Mouse (Mus musculus) right cerebral cortex, postnatal 14 days (tissue): ENCODE results near the gene Ptp4a2.
"Not testable (repeated sequence)": the region's sequence is repeated elsewhere in the genome, so short reads cannot be mapped to it uniquely, and the experiment has no call there.

Experiments
- DNase-seq: peaks from one replicate; pipeline ENCODE4 v3.0.0; 2022

The Ptp4a2 gene

DNA sequence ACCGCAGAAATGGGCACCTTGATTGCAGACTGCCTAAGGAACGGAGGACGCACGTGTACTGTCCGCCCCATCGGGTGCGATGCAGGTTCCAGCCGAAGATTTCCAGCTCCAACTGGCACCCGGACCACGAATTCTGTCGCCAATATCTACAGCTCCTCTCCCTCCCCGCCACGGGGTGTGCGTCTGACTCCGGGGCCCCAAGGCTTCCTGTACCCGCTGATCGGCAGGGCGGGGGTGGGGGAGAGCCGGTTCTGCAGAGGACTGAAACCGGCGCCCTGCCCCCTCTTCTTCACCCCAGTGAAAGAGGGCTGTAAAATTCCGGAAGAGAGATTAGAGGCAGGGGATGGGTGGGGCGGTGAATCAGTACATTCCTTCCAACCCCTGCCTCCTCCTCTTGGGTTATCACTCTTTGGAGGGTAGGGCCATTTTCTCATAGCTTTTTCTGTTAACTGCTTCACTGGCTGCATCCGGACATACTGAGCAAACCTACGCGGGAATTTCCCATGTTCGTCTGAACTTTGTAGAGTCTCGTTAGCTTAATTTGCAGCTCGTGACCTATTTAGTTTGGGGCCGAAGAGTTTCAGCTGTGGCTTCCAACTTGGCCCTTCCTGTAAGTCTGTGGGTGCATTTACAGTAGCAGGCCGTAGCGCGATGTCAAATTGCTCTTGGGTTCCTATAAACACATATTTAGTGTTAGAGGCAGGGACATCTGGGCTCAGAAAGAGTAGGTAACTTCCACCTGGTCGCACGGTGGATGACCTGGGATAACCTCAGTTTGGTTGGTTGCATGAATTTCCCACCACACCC lies at the start of gene Ptp4a2:
Gene Ptp4a2, plus strand, starts transcription at position 422 of the 807 bp plus-strand sequence.
- peak; percentile 25 for DNase-seq

DNA sequence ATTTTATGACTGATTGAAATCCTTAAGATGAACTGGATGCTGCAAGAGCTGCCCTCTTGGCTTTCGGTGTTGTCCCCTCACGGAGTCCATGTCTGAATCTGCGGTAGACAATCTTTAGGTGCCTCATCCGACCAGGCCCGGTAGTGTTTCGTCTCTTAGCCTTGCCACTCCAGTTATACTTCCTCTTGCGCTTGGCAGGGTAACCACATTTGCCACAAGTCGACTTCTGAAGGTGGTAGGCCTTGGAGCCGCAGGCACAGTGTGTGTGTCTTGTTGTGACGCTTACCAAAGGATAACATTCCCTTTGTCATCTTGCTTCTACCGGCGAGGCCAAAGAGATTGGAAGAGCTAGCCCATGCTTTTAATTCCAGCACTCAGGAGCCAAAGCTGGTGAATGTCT lies 49.4 kb upstream of the Ptp4a2 start:
- DNase-seq: no peak

DNA sequence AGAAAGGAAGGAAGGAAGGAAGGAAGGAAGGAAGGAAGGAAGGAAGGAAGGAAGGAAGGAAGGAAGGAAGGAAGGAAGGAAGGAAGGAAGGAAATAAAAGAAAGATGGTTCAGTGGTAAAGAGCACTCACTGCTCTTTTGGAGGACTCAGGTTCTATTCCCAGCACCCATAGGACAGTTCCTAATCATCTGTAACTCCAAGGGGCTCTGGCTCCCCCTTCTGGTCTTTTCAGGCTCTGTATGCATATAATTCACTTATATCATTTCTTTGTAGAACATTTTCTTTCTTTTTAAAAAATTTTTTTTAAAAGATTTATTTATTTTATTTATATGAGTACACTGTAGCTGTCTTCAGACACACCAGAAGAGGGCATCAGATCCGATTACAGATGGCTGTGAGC lies 48.5 kb upstream of the Ptp4a2 start:
- not testable (repeated sequence) for DNase-seq

DNA sequence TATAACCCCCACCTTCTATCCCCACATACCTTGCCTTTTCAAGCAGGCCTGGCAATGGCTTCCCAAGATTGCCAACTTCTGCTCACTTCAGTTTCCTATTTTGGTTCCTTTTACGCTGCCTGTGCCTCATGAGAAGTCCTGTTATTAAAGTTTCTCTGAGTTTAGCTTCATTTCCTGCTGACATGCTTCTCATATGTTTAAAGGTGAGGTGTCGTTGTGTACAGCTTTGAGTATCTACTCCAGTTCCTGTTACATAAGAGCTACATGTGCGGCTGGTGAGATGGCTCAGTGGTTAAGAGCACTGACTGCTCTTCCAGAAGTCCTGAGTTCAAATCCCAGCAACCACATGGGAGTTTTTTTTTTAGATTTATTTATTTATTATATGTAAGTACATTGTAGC lies 45.7 kb upstream of the Ptp4a2 start:
- no peak for DNase-seq

DNA sequence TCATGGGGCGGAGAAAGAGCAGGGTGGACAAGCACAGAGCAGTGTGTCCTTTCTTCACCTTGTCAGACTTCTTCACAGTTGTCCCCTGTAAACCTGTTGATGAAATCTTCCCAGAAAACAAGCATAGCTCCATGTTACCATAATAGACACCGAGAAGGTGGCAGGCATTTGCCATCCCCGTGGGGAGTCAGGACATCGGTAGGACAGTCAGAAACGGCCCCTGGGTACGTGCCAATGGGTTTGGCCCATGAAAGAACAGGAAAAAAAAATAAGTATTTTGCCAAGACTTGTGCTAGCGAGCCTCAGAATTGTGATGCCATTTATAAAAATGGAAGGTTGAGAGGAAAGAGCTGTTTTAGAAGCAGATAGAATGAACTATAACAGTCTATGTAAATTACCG lies 43.2 kb upstream of the Ptp4a2 start:
- no peak for DNase-seq

DNA sequence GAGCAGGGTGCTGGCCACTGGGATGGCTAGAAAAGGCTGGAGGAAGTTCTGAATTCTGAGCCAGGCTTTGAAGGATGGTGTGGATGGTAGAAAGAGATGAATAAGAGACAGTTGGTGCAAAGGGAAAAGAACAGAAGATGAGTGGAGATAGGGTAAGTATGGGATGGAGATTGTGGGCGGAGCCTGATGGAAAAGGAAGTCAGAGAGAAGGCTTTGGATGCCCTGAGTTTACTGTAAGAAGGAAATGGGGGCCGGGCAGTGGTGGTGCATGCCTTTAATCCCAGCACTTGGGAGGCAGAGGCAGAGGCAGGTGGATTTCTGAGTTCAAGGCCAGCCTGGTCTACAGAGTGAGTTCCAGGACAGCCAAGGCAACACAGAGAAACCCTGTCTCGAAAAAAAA lies 42.3 kb upstream of the Ptp4a2 start:
- not testable (repeated sequence) for DNase-seq

DNA sequence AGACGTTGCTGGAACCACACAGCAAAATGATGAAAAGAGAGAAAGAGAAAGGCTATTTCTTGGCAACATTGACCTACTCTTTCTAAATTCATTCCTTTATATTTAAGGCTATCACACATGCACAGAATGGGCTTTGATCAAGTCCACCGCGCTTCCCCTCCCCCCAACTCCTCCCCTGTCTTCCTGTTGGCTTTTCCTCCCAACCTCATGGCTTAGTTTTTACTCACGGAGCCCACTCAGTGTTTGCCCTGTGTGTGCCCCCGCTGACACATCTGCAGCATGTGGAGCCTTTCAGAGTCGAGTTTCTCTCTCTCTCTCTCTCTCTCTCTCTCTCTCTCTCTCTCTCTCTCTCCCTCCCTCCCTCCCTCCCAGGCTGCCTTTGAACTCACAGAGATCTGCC lies 40.4 kb upstream of the Ptp4a2 start:
- DNase-seq: no peak

DNA sequence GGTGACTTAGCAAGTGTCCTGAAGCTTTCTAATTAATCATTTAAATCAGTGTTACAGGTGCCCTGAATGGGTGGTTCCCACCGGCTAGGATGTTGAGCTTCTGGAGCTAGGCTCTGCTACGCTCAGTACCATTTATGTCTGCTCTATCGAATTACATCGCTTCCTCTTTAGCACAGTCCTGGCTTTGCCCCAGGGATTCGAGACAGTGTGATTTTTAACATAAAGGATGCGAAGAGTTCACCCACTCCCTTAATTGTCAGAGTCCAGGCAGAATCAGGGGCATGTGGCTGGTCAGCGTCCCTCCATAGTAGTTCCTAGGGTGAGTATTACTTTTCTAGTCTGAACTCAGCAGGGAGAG lies 39.7 kb upstream of the Ptp4a2 start:
- DNase-seq: no peak

DNA sequence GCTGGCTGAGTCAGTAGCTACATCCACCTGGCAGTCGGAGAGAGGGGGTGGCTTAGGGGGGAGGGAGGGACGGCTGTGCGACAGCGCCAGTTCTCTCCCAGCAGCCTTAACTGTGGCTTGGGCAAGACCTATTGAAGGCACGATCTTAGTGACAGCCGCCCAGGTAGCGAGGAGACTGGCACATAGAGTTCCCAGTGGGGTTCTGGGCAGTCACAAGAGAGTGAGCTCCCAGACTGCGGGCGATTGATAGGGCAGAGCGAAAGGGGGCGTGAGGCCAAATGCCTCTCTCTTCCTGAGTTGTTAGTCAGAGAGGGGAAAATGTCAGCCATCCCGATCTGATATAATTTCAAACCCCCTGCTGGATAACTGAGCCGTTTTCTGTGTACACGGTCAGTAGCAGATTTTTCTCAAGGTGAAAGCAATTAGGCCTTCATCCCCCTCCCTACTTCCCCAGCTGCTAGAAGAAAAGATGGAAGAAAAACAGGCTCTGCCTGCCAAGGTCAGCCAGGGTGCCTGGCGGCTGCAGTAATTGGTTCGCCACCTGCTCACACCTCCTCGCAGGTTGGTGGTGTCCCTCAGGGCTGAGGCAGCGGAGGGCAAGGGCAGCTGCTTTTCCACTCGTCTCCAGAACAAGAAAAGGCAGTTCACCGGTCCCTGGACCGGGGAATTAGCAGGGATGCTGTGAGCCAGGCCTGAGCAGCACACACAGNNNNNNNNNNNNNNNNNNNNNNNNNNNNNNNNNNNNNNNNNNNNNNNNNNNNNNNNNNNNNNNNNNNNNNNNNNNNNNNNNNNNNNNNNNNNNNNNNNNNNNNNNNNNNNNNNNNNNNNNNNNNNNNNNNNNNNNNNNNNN lies 39.1 kb upstream of the Ptp4a2 start:
- no peak for DNase-seq

DNA sequence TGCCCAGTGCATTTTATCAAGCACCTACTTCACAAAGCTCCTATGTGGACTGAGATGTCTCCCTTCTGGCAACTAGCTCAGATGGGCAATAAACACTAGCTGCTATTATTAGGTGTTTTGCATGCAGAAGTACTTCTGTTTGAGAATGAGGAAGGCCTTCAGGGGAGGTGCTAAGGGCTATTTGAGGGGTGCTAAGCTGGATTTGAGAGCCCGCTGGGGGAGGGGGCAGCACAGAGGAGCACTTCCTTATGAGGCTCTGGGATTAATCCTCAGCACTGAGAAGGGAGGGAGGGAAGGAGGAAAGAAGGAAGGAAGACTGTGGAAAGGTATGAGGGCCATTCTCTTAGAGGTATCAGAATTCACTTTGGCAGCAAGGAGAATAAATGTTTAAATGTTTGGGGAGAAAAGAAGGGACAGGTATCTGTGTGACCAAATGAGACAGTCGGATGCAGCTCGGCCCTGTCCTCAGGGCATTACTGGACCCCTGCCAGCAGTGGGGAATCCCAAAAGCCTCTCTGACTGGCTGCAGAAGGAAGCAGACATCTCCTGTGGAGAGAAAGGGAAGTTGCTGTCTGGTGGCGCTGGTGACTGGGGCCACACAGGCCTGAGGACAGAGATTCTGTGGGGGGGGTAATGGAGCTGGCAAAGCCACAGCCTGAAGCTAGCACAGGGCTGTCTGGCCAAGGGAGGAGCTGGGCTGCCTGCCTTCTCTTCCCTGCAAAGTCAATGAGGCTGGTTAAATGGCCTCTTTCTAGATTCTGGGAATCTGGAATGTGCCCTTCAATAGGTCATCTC lies 28.9 kb upstream of the Ptp4a2 start:
- DNase-seq: peak; percentile 70

DNA sequence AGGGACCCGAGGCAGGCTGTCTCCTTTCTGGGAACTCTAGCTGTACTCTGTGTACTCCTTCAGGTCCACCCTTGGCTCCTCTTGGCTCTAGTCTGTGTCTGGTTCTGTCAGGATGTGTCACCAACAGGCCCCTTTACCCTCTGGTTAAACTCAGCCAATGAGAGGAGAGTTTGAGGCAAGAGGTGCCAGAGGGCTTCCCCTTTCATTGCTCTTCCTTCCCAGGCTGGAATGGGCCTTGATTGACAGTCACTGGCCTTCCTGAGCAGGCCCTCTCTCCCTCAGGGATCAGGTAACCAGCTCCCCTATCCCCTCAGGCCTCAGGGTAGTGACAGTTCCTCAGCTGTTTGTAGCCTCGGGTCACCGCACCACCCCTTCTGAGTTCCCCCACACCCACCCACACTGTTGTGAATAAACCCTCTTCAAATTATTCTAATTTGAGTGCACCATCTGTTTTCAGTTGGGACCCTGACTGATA lies 28.1 kb upstream of the Ptp4a2 start:
- DNase-seq: no peak

DNA sequence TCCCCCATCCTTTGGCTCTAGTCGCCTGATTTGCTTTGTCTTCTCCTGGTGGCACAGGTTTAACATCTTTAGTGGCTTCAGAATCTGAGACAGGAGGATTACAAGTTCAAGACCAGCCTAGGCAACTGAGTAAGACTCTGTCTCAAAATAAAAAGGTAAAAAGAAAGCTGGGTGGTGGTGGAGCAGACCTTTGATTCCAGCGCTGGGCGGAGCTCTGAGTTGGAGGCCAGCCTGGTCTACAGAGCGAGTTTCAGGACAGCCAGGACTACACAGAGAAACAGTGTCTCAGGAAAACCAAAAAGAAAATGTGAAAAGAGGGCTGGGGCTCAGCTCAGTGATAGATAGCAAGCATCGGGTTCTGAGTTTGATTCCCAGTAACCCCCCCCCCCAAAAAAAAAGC lies 27.5 kb upstream of the Ptp4a2 start:
- DNase-seq: no peak

DNA sequence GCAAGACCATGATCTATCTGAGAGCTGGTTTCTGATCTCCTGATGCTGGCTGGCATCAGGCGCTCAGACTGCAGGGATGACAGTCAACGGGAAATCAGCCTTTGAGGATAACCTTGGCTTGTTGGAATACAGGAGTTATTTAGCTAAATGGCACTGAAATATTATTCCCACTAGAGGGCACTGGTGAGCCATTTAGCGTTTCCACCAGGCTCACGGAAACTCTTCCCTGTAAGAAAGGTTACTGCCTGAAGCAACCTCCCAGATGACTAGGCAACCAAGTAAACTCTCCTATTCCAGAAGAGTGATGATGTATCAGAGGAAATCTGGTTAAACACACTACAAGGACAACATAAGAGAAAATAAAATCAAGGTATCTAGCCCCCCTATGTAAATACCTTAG lies 25.8 kb upstream of the Ptp4a2 start:
- no peak for DNase-seq

DNA sequence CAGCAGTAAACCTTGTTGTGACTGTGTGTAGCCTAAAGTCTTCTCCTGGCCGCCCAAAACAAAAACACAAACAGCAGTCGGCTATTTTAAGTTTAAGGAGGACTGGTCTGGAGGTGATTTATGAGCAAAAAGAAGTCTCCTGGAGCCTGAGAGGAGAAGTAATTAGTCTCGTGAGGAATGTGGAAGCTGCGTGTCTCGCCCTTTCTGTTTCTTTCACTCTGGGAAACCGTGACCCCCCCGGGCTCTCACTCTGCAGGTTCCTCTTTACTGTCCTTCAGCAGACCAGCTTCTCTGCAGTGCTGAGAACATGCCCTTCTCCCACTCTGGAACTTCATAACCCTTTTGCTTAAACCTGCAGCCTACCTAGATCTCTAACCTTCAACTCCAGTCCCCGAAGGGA lies 22.3 kb upstream of the Ptp4a2 start:
- no peak for DNase-seq

DNA sequence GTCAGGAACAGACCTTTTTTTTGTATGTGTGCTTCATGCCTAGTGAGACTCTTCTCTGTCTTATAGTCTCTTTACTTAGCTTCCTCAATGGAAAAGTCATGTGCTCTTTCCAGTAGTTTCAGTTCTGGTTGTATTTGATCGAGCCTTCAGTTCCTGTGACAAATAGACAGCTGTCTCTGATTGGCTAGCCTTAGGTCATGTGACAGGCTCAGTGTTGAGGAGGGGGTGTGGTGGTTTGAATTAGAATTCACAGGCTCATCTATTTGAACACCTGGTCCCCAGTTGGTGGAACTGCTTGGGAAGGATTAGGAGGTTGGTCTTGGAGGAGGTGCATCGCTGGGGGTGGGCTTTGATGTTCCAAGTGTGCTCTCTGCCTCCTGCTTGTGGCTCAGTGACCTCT lies 21.4 kb upstream of the Ptp4a2 start:
- DNase-seq: no peak

DNA sequence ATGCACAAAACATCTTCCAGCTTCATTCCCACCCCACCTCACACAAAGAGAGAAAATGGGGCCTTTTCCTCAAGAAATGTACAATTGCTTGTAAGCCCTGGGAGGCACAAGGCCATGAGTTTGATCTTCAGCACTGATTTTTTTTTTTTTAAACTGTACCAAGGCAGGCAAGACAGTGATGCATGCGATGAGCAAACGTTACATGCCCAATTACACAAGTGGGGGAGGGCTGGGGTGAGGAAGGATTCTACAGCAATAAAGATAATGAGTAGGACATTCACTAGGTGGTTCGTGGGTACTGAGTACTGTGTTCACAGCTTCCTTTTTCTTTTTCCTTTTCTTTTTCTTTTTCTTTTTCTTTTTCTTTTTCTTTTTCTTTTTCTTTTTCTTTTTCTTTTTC lies 20.5 kb upstream of the Ptp4a2 start:
- DNase-seq: no peak

DNA sequence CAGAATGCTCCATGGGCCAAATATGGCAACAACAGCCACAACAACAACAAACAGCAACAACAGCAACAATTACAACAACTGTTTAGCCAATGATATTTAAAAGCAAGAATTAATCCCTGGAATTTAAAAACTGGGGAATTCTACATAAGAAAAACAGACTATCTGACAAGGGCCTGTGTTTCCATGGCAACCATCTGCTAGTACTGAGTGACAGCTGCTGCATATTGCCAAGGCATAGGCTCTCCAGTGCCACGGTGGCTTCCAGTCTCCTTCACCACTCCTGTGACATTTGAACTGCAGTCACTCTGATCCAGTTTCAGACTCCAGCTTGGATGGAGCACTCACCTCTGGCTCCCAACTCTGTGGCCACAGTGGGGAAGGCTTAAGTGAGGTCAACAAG lies 19.6 kb upstream of the Ptp4a2 start:
- no peak for DNase-seq

DNA sequence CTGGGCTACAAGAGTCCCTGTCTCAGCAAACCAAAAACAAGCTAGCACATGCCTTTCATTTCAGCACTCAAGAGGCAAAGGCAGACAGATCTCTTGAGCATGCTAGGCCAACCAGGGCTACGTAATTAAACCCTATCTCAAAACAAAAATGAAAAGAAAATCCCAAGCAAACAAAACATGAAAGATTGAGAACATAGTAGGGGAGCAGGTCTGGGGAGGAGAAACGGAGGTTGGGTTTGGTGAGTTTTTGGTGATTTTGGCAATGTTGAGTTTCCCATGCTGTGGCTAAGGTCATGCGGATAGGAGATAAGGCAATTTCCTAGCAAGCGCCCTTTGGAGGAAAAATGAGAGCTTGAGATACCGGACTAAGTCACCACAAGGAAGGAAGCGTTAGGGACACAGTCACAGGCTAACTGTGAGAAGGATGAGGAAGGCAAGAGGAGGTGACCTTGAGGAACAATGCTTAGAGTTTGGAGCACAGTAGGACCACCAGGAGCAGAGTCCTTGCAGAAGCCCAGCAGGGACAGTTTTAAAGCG lies 18.3 kb upstream of the Ptp4a2 start:
- no peak for DNase-seq

DNA sequence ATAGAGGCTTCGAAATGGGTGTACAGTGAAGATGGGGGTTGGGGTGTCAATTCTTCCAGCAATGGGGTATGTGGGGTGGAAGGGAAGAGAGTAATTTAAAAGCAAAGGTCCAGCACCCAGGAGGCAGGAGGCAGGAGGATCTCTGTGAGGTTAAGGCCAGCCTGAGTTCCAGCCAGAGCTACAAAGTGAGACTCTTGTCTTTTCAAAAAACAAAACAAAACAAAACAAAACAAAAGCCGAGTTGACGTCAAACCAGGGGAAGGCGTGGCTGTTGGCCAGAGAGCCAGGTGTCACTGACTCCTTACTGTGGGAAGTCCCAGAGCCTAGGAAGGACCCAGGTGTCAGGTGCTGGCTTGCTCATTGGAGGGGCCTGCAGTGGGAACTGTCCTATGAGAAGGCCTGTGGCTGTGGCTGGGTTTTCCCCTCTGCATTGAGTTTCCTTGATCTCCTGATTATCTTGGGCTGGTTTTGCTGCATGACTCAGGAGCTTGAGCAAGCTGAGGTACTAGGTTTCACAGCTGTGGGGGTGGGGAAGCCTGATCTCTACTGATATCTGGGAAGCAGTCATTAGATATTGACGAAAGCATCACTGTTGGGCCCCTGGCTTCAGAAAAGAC lies 17.2 kb upstream of the Ptp4a2 start:
- no peak for DNase-seq

DNA sequence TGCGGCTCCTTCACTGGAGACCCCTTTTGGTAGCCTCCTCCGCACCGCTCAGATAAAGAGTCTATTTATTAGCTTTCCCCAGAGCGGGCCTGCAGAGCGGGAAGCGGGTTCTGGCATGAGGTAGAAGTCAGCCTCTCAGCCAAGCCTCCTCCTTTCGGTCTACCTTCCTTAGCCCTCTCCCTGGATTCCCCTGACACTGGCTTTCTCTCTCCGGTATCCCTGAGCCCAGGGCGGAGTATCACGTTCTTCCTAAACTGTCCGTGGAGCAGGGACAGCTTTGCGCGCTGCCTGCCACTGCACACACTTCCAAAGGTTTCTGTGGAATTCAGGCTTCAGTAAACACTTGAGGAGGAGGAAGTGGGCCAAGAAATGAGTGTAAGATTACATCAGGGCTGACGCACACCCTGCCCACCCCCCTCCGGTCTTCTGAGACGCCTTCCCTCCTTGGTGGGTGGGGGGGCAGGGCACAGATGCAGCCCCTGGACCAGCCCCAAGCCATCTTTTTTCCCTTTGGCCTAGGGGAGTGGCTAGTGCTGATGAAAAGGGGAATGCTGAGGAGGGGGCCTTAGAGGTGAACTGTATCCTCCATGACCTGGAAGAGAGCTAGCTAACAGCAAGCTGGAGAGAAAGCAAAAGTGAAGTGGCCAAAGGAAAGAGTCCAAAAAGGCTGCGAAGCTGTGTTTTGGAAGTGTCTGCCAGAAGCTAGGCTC lies 15.7 kb upstream of the Ptp4a2 start:
- no peak for DNase-seq

DNA sequence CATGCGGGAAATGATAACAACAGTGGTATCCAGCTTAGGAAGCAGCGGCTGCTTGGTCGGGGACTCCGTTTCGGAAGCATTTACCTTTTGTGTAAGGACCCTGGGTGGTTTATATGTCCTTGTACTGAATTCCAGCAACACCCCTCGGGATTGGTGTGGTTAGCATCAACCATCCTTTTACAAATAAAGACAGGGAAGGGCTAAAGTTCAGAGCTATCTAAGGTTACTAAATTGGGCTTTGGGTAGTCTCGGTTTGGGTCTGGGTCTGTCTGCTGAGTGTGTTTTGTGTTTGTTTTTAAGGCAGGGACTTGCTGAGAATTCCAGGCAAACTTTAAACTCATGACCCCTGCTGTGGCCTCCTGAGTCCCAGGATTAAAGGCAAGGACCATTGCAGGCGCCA lies 15.2 kb upstream of the Ptp4a2 start:
- no peak for DNase-seq

DNA sequence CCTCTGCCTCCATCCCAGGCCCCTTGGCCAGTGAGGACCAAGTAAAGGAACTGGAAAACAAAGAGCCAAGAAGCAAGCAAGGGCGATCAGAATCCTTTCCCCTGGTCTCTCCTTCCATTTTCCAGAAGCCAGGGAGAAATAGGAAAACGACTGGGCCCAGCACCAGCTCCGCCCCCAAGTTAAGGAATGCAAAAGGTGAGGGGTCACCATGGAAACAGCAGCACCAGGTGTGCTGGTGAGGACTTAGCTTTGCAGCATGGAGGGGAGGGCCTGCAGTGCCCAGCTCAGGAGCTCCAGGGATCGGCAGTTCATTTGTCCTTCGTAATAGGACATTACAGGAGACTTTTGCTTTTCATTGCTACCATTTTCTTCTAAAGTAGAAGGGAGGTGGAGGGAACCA lies 13.0 kb upstream of the Ptp4a2 start:
- no peak for DNase-seq
